Mouse (Mus musculus) CD4-positive, CD25-positive, alpha-beta regulatory T cell, adult 2 months (primary cell): ENCODE measurements around the gene Xylb.

Source experiments
- DNase-seq: peaks from one replicate; pipeline ENCODE4 v3.0.0-alpha.2; 2012; ENCODE audit warnings: low read depth, low spot score

The Xylb gene

GRCm38 (mm10) chr9:119357331-119358057 lies at the start of gene Xylb:
TSS of gene Xylb (plus strand) at chr9:119357381.
- peak; percentile 82 for DNase-seq

- DNase-seq = no peak
Observed at GRCm38 (mm10) chr9:119309067-119309466, 48.1 kb upstream of the Xylb start.

GRCm38 (mm10) chr9:119313096-119313495 lies 44.1 kb upstream of the Xylb start:
- no peak for DNase-seq

- DNase-seq = no peak
Observed at GRCm38 (mm10) chr9:119318891-119319290, 38.3 kb upstream of the Xylb start.

GRCm38 (mm10) chr9:119320446-119320845 lies 36.7 kb upstream of the Xylb start:
- no peak for DNase-seq

GRCm38 (mm10) chr9:119320946-119321345 lies 36.2 kb upstream of the Xylb start:
- no peak for DNase-seq

- DNase-seq = no peak
Observed at GRCm38 (mm10) chr9:119321392-119322229, 35.6 kb upstream of the Xylb start.

- DNase-seq = peak; percentile 98
Observed at GRCm38 (mm10) chr9:119322289-119323259, 34.6 kb upstream of the Xylb start, which contains the start of gene Oxsr1. TSS of gene Oxsr1 (minus strand) at chr9:119322427.

GRCm38 (mm10) chr9:119323260-119323645 lies 33.9 kb upstream of the Xylb start:
- no peak for DNase-seq

GRCm38 (mm10) chr9:119324130-119324529 lies 33.1 kb upstream of the Xylb start:
- DNase-seq = no peak

GRCm38 (mm10) chr9:119328488-119328887 lies 28.7 kb upstream of the Xylb start:
- no peak for DNase-seq

GRCm38 (mm10) chr9:119330186-119330963 lies 26.8 kb upstream of the Xylb start:
- no peak for DNase-seq

GRCm38 (mm10) chr9:119334324-119334723 lies 22.9 kb upstream of the Xylb start:
- peak; percentile 38 for DNase-seq

GRCm38 (mm10) chr9:119334834-119335233 lies 22.3 kb upstream of the Xylb start:
- DNase-seq = no peak

GRCm38 (mm10) chr9:119335571-119335970 lies 21.6 kb upstream of the Xylb start:
- DNase-seq = no peak

GRCm38 (mm10) chr9:119337842-119338241 lies 19.3 kb upstream of the Xylb start:
- no peak for DNase-seq

GRCm38 (mm10) chr9:119338350-119338749 lies 18.8 kb upstream of the Xylb start:
- DNase-seq = no peak

GRCm38 (mm10) chr9:119339106-119339505 lies 18.1 kb upstream of the Xylb start:
- no peak for DNase-seq

GRCm38 (mm10) chr9:119339558-119340211 lies 17.5 kb upstream of the Xylb start, which contains the start of gene Acaa1a:
TSS of gene Acaa1a (plus strand) at chr9:119339676.
- peak; percentile 82 for DNase-seq

GRCm38 (mm10) chr9:119340212-119340580 lies 17.0 kb upstream of the Xylb start:
- no peak for DNase-seq
